Mouse (Mus musculus) liver, embryonic 12.5 days (tissue): ENCODE measurements at regions not wholly inside any gene's neighbourhood (a gene's known extent, or its start where the extent isn't known, plus 50 kb on each side); places are given as distances from the start of the nearest gene placed in this dataset.

Source experiments
- ATAC-seq: fragments of 200-750 bp; cut with Nextera tagmentation; 2 replicates; pipeline ENCODE4 v1.8.0; 2017; ENCODE audit warnings: moderate number of reproducible peaks, mild to moderate bottlenecking, moderate library complexity
- H3K27ac ChIP-seq: fragments of 300-500 bp; sonication (generic); 2 replicates; pipeline ENCODE4 v1.5.1; 2016; ENCODE audit warnings: mild to moderate bottlenecking
- H3K27me3 ChIP-seq: fragments of 300-500 bp; sonication (generic); replicated peaks from 2 replicates; pipeline ENCODE4 v1.6.1; 2016; ENCODE audit warnings: mild to moderate bottlenecking, moderate library complexity
- H3K36me3 ChIP-seq: fragments of 300-500 bp; sonication (generic); 2 replicates; pipeline ENCODE4 v1.6.1; 2016; ENCODE audit warnings: mild to moderate bottlenecking, moderate library complexity
- H3K4me1 ChIP-seq: fragments of 300-500 bp; sonication (generic); 2 replicates; pipeline ENCODE4 v1.6.1; 2016
- H3K4me2 ChIP-seq: fragments of 300-500 bp; sonication (generic); 2 replicates; pipeline ENCODE4 v1.6.1; 2016; ENCODE audit warnings: mild to moderate bottlenecking, moderate library complexity
- H3K4me3 ChIP-seq: fragments of 300-500 bp; sonication (generic); 2 replicates; pipeline ENCODE4 v1.5.1; 2016; ENCODE audit warnings: mild to moderate bottlenecking, moderate library complexity
- H3K9ac ChIP-seq: fragments of 300-500 bp; sonication (generic); 2 replicates; pipeline ENCODE4 v1.6.1; 2016; ENCODE audit warnings: mild to moderate bottlenecking, moderate library complexity
- H3K9me3 ChIP-seq: fragments of 300-500 bp; sonication (generic); replicated peaks from 2 replicates; pipeline ENCODE4 v1.6.1; 2016; ENCODE audit warnings: mild to moderate bottlenecking, moderate library complexity
- WGBS: fragments of 180-500 bp; shearing (Covaris S2); methylation state at CpG from one replicate; pipeline ENCODE4 v1.1.7; 2016; ENCODE audit not compliant: insufficient replicate concordance; 5-methylcytosine and 5-hydroxymethylcytosine counted together

DNA sequence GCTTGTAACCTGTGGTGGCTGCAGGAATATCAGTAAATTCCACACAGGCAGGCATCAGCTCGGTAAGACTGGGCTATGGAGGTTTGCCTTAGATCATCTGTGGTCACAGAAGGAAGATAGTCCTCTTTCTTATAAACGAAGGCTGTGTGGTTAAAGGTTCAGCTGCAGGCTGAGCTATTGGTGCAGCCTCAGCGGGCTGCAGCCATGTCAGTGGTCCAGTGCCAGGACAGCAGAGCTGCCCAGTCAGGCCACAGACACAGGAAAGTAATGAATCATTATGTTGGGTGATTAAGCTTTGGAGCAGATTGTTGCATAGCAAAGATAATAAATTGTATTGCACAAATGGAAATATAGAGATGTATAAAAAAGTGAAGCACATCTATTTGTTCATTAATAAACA, 57.0 kb upstream of the Vangl1 start:
- no peak overlapping the region for H3K9ac ChIP-seq
- H3K4me2 ChIP-seq: no peak overlapping the region
- 32% methylated on average over 3 of the region's 3 CpGs for WGBS
- no peaks in the 10 kb centered on the region for H3K36me3 ChIP-seq
- no peaks in the 10 kb centered on the region for H3K27me3 ChIP-seq
- no peak for ATAC-seq
- no peaks in the 10 kb centered on the region for H3K9me3 ChIP-seq
- H3K4me3 ChIP-seq: no peak overlapping the region
- H3K4me1 ChIP-seq: no peaks in the 10 kb centered on the region
- no peak overlapping the region for H3K27ac ChIP-seq
